Comparison of ENCODE assay signal across 8 mouse cellular contexts in genomic region chr4:137968203-137968602, GRCm38 (mm10). TPM values are rescaled to one million over a fixed set of nuclear protein-coding genes. Genes with fewer than 3 reads are reported as not detected.
DNase-seq lines count a peak whose midpoint lies in the region; ATAC-seq lines count a peak whose summit lies in the region.

No protein-coding gene starts in this region.

- DNase-seq in CD4-positive, CD25-positive, alpha-beta regulatory T cell, adult 2 months (ENCODE audit: low read depth, low spot score), result peak; percentile 92
- peak; percentile 65 for DNase-seq in adrenal gland, adult 8-10 months
- peak; percentile 80 for DNase-seq in embryo, embryonic 11.5 days (ENCODE audit: low read depth, low spot score)
- DNase-seq in heart, adult 18-20 months, result peak; percentile 78 to 81
- peak; percentile 59 to 80 for DNase-seq in kidney, adult 8-10 months
- DNase-seq in liver, result peak; percentile 68
- peak; percentile 57 for DNase-seq in telencephalon, adult 2 months (ENCODE audit: low read depth, low spot score)

- peak; percentile 93 for ATAC-seq in monocyte, adult 5-6 weeks (replicated peaks; ENCODE audit: insufficient number of reproducible peaks, low FRiP score, low TSS enrichment, poor library complexity, severe bottlenecking)

RNA-seq across cellular contexts. Expression of gene Eif4g3, which starts 24.6 kb away (rescaled TPM):
- 100 to 1,000 TPM in 3 of 4 experiments, 10 to 100 TPM in 1; 97.4 to 133 (median 119) TPM for total RNA-seq in adrenal gland, adult 8-10 months (2022)
- total RNA-seq in heart, adult 18-20 months (2021), result 10 to 100 TPM; 38.1 to 45.7 TPM
- total RNA-seq in monocyte, adult 5-6 weeks (2017), result 94.4 to 146 TPM (median 114 TPM) in 3 replicates

Comparison
In these comparisons a context has a peak if more than half of its experiments do, and no peak if none do; other contexts are left out.
1. Peak in every context shown above with its lines: DNase-seq and ATAC-seq.